Mouse (Mus musculus): Measurements from ENCODE around the gene Ak7. TPM values are rescaled to one million over a fixed set of nuclear protein-coding genes. Genes with fewer than 3 reads are reported as not detected.

The Ak7 gene
- polyA plus RNA-seq, 1 experiment from 2014 or later, result 0.33 TPM

DNA sequence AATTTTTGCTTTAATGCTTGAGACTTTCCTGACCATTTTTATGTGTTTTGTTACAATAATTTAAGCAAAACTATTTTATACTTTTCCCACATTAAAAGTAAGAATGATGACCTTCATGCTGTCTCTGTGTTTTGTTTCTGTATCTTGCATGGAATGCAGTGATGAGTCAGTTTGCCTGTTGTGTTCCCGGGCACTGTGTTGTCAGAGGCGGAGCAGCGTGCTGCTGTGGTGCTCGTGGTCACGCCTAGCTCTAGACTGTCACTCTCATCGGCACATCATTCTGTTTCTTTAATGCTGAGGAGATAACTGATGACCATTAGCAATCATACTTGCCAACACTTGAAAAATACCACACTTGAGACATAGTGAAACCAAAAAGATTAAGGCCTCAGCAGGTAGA, 108.2 kb downstream of the Ak7 start:
- Histone ChIP-seq H3K36me3 (ENCODE audit: control insufficient read depth, insufficient read depth, low read length) (peaks cover 65% of the 10 kb centered on the region), H3K4me2 (ENCODE audit: low read length) (no peak overlapping the region), H3K27ac (replicated peaks; ENCODE audit: low read depth, low read length) (no peak overlapping the region), H3K27me3 (ENCODE audit: control insufficient read depth, insufficient read depth, low read length) (no peaks in the 10 kb centered on the region), H3K4me1 (ENCODE audit: control insufficient read depth, insufficient read depth, low read length) (no peaks in the 10 kb centered on the region), H3K9me3 (ENCODE audit: control insufficient read depth, low read length) (no peaks in the 10 kb centered on the region), H3K4me3 (replicated peaks; ENCODE audit: low read depth, low read length) (no peak overlapping the region), H3K9ac (replicated peaks; ENCODE audit: low read length) (no peak overlapping the region)
- 92% methylated on average over 6 of the region's 6 CpGs for WGBS
- DNase-seq, result no peak
- ATAC-seq (ENCODE audit: low FRiP score, low TSS enrichment), result no peak

DNA sequence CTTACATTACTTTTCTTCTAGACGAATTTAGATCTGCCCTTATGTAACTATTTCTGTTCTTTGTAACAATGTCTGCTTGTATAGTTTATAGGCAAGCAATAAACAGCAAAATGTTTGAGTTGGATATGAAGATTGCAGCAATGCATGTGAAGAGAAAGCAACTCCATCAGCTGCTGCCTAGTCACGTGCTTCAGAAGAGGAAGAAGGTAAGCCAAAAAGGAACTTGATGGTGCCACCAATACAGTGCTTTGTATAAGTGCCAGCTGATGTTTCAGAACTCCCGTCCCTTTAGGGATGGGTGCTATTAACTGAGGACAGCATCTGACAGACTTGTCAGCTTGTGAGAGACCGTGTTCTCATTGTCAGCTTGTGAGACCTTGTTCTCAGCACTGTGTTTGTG, 117.7 kb downstream of the Ak7 start:
- peaks cover 86% of the 10 kb centered on the region for H3K36me3 ChIP-seq (ENCODE audit: control insufficient read depth, insufficient read depth, low read length)
- DNase-seq (no peak), ATAC-seq (ENCODE audit: low FRiP score, low TSS enrichment) (no peak)
- no peak overlapping the region for H3K9ac ChIP-seq (replicated peaks; ENCODE audit: low read length)
- no peaks in the 10 kb centered on the region for H3K9me3 ChIP-seq (ENCODE audit: control insufficient read depth, low read length)
- no peak overlapping the region for H3K4me2 ChIP-seq (ENCODE audit: low read length)
- H3K4me3 ChIP-seq (replicated peaks; ENCODE audit: low read depth, low read length), result no peak overlapping the region
- no peak overlapping the region for H3K27ac ChIP-seq (replicated peaks; ENCODE audit: low read depth, low read length)
- H3K27me3 ChIP-seq (ENCODE audit: control insufficient read depth, insufficient read depth, low read length), result no peaks in the 10 kb centered on the region
- 89% methylated on average over 4 of the region's 4 CpGs for WGBS
- no peaks in the 10 kb centered on the region for H3K4me1 ChIP-seq (ENCODE audit: control insufficient read depth, insufficient read depth, low read length)

DNA sequence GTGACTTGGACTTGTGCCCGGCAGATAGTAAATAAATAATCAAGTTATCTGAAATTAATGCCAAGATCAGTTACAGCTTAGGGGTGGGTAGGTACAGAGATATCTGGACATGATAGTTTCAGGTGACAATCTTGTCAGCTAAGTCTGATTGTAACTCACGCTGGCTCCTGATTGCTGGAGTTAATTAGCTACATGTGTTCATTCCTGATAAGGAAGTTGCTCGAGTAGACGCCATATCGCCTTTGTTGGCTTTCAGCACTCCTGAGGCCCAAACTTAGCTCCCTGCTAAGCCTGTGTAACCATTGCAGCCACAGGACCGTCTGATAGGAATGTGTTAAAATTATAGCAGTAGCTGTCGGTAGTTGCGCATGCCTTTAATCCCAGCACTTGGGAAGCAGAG, 119.0 kb downstream of the Ak7 start:
- H3K27ac ChIP-seq (replicated peaks; ENCODE audit: low read depth, low read length), result no peak overlapping the region
- no peak for DNase-seq
- H3K36me3 ChIP-seq (ENCODE audit: control insufficient read depth, insufficient read depth, low read length), result peaks cover 89% of the 10 kb centered on the region
- no peak overlapping the region for H3K4me3 ChIP-seq (replicated peaks; ENCODE audit: low read depth, low read length)
- H3K9me3 ChIP-seq (ENCODE audit: control insufficient read depth, low read length), result no peaks in the 10 kb centered on the region
- H3K4me1 ChIP-seq (ENCODE audit: control insufficient read depth, insufficient read depth, low read length), result no peaks in the 10 kb centered on the region
- ATAC-seq (ENCODE audit: low FRiP score, low TSS enrichment), result no peak
- WGBS, result 85% methylated on average over 8 of the region's 8 CpGs
- H3K27me3 ChIP-seq (ENCODE audit: control insufficient read depth, insufficient read depth, low read length), result no peaks in the 10 kb centered on the region
- no peak overlapping the region for H3K9ac ChIP-seq (replicated peaks; ENCODE audit: low read length)
- no peak overlapping the region for H3K4me2 ChIP-seq (ENCODE audit: low read length)

DNA sequence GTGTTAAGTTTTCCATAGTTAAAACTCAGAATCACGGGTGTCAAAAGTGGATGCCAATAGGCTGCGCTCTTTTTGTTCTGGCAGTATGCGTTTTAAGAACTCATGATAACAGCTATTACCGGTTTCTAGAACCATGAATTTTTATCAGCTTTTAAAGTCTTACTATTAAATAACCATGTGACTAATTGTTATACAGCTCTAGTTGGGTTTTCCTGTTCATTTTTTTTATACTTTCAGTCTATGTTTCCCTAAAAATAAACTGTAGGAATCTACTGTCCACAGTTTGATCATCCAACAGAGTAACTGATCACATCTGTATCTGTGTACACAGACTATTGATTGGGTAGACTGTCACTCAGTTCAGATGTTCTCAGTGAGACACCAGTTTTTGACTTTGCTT, 119.5 kb downstream of the Ak7 start:
- Histone ChIP-seq H3K4me2 (ENCODE audit: low read length) (no peak overlapping the region), H3K9ac (replicated peaks; ENCODE audit: low read length) (no peak overlapping the region), H3K4me1 (ENCODE audit: control insufficient read depth, insufficient read depth, low read length) (no peaks in the 10 kb centered on the region), H3K27me3 (ENCODE audit: control insufficient read depth, insufficient read depth, low read length) (no peaks in the 10 kb centered on the region), H3K4me3 (replicated peaks; ENCODE audit: low read depth, low read length) (no peak overlapping the region), H3K27ac (replicated peaks; ENCODE audit: low read depth, low read length) (no peak overlapping the region), H3K36me3 (ENCODE audit: control insufficient read depth, insufficient read depth, low read length) (peaks cover 88% of the 10 kb centered on the region), H3K9me3 (ENCODE audit: control insufficient read depth, low read length) (no peaks in the 10 kb centered on the region)
- ATAC-seq (ENCODE audit: low FRiP score, low TSS enrichment), result no peak
- WGBS, result 94% methylated on average over 4 of the region's 4 CpGs
- DNase-seq, result no peak

Other genes starting within 250 kb of the Ak7 start
- gene Bdkrb2, start 142.8 kb upstream of the Ak7 start, polyA plus RNA-seq (2014; fragmentation: Nextera tagmentation; extraction: Ambion mirVana), result 0.36 and 0.49 TPM in 2 replicates
- not detected in 2 replicates for gene Bdkrb1, start 102.9 kb upstream of the Ak7 start, polyA plus RNA-seq (2014; fragmentation: Nextera tagmentation; extraction: Ambion mirVana)
- gene Gskip, start 21.1 kb upstream of the Ak7 start, polyA plus RNA-seq (2014; fragmentation: Nextera tagmentation; extraction: Ambion mirVana), result 33.4 and 36.7 TPM in 2 replicates
- gene Atg2b, start 20.8 kb upstream of the Ak7 start, polyA plus RNA-seq (2014; fragmentation: Nextera tagmentation; extraction: Ambion mirVana), result 17.1 and 21.8 TPM in 2 replicates
- gene Papola, start 78.7 kb downstream of the Ak7 start, polyA plus RNA-seq (2014; fragmentation: Nextera tagmentation; extraction: Ambion mirVana), result 148 and 169 TPM in 2 replicates

Measured in midbrain, embryonic 14.5 days (tissue).